Mouse (Mus musculus) heart, adult 2 months (tissue): ENCODE measurements at regions not wholly inside any gene's neighbourhood (a gene's known extent, or its start where the extent isn't known, plus 50 kb on each side); places are given as distances from the start of the nearest gene placed in this dataset.

ENCODE experiments used
- DNase-seq, 2 experiments: peaks; one replicate each; pipeline ENCODE4 v3.0.0; 2021
- H3K27ac ChIP-seq: fragments of 200-600 bp; 2 replicates; pipeline ENCODE4 v1.8.1; 2022
- H3K27me3 ChIP-seq: fragments of 200-500 bp; 2 replicates; pipeline ENCODE4 v1.6.1; 2012; ENCODE audit warnings: mild to moderate bottlenecking, low read length, inconsistent platforms, mixed read lengths; ENCODE audit not compliant: control insufficient read depth, insufficient read depth
- H3K36me3 ChIP-seq: fragments of 200-500 bp; 2 replicates; pipeline ENCODE4 v1.6.1; 2012; ENCODE audit warnings: low read length, inconsistent platforms; ENCODE audit not compliant: control insufficient read depth, insufficient read depth
- H3K4me1 ChIP-seq: fragments of 200-500 bp; 2 replicates; pipeline ENCODE4 v1.6.1; 2011; ENCODE audit warnings: low read length; ENCODE audit not compliant: control insufficient read depth, insufficient read depth
- H3K4me3 ChIP-seq: fragments of 200-600 bp; 2 replicates; pipeline ENCODE4 v1.8.1; 2022
- H3K79me2 ChIP-seq: fragments of 200-500 bp; replicated peaks from 2 replicates; pipeline ENCODE4 v1.6.1; 2012; ENCODE audit warnings: mild to moderate bottlenecking, inconsistent platforms, low read length, moderate library complexity, mixed read lengths; ENCODE audit not compliant: control insufficient read depth, insufficient read depth
- H3K9ac ChIP-seq: fragments of 200-500 bp; 2 replicates; pipeline ENCODE4 v1.6.1; 2012; ENCODE audit warnings: low read depth, mild to moderate bottlenecking, control low read depth, inconsistent platforms, low read length, mixed read lengths
- CTCF ChIP-seq: fragments of 200-600 bp; IDR thresholded peaks from 2 replicates; pipeline ENCODE4 v1.8.1; 2022; ENCODE audit warnings: antibody characterized with exemption, mild to moderate bottlenecking, moderate library complexity
- EP300 ChIP-seq: fragments of 200-500 bp; IDR thresholded peaks from 2 replicates; pipeline ENCODE4 v1.6.1; 2011; ENCODE audit warnings: low read depth, low read length, control low read depth; ENCODE audit not compliant: insufficient read depth
- POLR2A ChIP-seq: fragments of 200-500 bp; IDR thresholded peaks from 2 replicates; pipeline ENCODE4 v1.6.1; 2011; ENCODE audit warnings: mild to moderate bottlenecking, low read depth, low read length, control low read depth; ENCODE audit not compliant: insufficient read depth
- WGBS: fragments of 180-500 bp; shearing (Covaris S2); methylation state at CpG from one replicate; pipeline ENCODE4 v1.1.7; 2018; 5-methylcytosine and 5-hydroxymethylcytosine counted together
- intact Hi-C: fragments of 180-260 bp; cut with DNase I; formaldehyde crosslinking; loops from one replicate; pipeline ENCODE4 v1.15.1; 2025

DNA sequence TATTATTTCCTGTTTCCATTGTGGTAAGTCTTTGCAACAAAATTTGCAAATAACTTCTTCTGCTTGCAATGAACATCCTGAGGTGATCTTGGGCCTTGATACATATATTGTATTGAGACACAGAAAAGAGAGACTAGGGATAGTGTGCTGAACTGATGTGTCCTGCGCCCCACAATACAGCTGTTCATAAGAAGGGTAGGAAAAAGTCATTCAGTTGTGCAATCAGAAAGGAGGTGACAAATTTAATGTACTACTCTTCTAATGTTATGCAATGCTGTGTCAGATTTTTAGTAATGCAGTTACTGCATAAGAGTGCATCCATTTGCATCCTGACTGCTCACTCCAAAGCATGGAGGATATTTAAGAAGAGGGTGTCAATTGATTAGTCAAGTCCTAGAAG, 543.5 kb downstream of the Flrt2 start:
- H3K27me3 ChIP-seq = no peaks in the 10 kb centered on the region
- H3K9ac ChIP-seq = no peak overlapping the region
- TF ChIP-seq POLR2A (no peak), EP300 (no peak), CTCF (no peak)
- no peak for DNase-seq
- H3K79me2 ChIP-seq = no peaks in the 10 kb centered on the region
- H3K27ac ChIP-seq = no peak overlapping the region
- H3K4me3 ChIP-seq = no peak overlapping the region
- intact Hi-C loops = no loop called here
- WGBS = 85% methylated on average over 1 of the region's 1 CpGs
- H3K4me1 ChIP-seq = no peaks in the 10 kb centered on the region
- no peaks in the 10 kb centered on the region for H3K36me3 ChIP-seq

DNA sequence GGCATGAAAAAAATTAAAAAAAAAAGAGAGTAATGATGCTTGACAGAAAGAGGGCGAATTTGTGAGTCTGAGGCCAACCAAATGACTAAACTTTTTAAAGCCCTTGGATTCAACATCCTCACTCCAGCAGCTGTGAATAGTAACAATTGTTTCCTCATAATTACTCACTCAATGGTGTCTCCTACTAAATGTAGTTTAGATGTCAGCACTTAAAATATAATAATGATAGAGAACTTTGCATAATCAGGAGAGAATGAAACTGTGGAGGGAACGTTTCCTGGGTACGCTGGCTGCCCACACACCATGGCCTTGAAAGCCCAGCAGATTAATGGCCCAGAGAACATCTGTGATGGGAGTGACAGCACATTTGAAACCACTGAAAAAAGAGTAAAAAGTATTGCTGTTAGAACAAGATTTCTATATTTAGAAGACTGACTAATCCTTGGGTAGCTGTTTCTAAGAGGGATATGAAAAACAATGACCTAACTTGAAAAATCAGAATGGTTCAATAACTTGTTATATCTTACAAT, 544.0 kb downstream of the Flrt2 start:
- no peaks in the 10 kb centered on the region for H3K36me3 ChIP-seq
- intact Hi-C loops = no loop called here
- DNase-seq = no peak
- H3K4me3 ChIP-seq = no peak overlapping the region
- no peak overlapping the region for H3K9ac ChIP-seq
- no peaks in the 10 kb centered on the region for H3K4me1 ChIP-seq
- no peak overlapping the region for H3K27ac ChIP-seq
- H3K79me2 ChIP-seq = no peaks in the 10 kb centered on the region
- H3K27me3 ChIP-seq = no peaks in the 10 kb centered on the region
- 55% methylated on average over 3 of the region's 3 CpGs for WGBS
- TF ChIP-seq EP300 = no peak
- TF ChIP-seq POLR2A = no peak
- TF ChIP-seq CTCF = no peak

DNA sequence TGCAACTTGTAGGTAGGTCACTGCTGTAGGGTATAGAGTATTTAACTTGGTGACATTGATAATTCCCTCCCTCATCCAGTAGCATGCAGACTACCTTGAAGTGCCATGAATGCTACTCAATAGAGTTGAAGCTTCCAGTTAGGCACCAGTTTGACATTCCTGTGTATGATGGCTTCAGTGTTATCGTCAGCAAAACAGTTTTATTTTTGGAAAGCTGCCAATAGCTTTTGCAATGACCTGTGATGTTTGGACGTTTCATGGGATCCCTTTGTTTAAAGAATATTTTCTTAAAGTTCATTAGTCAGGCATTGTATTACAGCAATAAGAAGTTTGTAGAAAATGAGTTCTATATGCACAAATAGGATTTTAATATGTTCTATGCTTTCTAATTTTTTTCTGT, 547.6 kb downstream of the Flrt2 start:
- Histone ChIP-seq H3K27ac (no peak overlapping the region), H3K4me1 (no peaks in the 10 kb centered on the region), H3K27me3 (no peaks in the 10 kb centered on the region), H3K36me3 (no peaks in the 10 kb centered on the region), H3K9ac (no peak overlapping the region), H3K4me3 (no peak overlapping the region), H3K79me2 (no peaks in the 10 kb centered on the region)
- WGBS = 5% methylated on average over 2 of the region's 2 CpGs
- no peak for DNase-seq
- no peak for TF ChIP-seq EP300
- no peak for TF ChIP-seq CTCF
- no peak for TF ChIP-seq POLR2A
- intact Hi-C loops = no loop called here

DNA sequence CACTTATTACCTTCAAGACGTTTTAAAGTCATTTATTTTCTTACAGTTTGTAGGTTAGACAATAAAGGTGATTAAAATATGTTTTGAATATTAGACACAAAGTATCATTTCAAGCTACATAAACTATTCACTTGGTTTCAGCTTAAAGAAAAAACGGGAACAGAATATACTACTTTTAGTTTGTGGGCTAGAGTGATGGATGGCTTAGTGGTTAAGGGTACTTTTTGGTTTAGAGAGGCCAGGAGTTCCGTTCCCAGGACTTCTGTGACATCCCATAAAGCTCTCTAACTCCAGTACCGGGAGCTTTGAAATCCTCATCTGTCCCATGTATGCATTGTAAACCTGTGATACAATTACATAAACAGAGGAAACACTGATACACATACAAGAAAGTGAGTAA, 570.0 kb downstream of the Flrt2 start:
- intact Hi-C loops = no loop called here
- 54% methylated on average over 4 of the region's 4 CpGs for WGBS
- TF ChIP-seq POLR2A (no peak), CTCF (no peak), EP300 (no peak)
- Histone ChIP-seq H3K27ac (no peak overlapping the region), H3K4me1 (no peaks in the 10 kb centered on the region), H3K27me3 (no peaks in the 10 kb centered on the region), H3K79me2 (no peaks in the 10 kb centered on the region), H3K36me3 (no peaks in the 10 kb centered on the region), H3K4me3 (no peak overlapping the region), H3K9ac (no peak overlapping the region)
- no peak for DNase-seq

DNA sequence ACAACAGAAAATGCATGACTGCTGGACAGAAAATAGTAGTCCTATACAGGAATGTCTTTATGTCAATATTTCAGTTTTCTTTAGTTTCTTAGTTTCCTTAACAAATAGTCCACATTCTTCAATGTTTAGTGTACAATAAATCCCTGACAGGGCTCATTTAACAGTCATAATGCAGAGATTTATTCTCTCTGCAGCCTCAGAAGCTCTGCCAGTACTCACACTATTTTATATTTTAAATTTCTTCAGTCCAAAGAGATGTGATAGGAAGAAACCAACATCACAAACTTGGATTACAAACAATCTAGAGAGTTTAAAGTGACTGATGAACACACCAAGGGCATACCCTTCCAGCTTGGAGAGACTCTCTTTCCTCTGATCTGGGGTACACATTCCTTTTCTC, 583.9 kb downstream of the Flrt2 start:
- Histone ChIP-seq H3K4me3 (no peak overlapping the region), H3K36me3 (no peaks in the 10 kb centered on the region), H3K27ac (no peak overlapping the region), H3K4me1 (no peaks in the 10 kb centered on the region), H3K27me3 (no peaks in the 10 kb centered on the region), H3K9ac (no peak overlapping the region), H3K79me2 (no peaks in the 10 kb centered on the region)
- intact Hi-C loops = no loop called here
- TF ChIP-seq POLR2A = no peak
- TF ChIP-seq EP300 = no peak
- no peak for TF ChIP-seq CTCF
- DNase-seq = no peak

DNA sequence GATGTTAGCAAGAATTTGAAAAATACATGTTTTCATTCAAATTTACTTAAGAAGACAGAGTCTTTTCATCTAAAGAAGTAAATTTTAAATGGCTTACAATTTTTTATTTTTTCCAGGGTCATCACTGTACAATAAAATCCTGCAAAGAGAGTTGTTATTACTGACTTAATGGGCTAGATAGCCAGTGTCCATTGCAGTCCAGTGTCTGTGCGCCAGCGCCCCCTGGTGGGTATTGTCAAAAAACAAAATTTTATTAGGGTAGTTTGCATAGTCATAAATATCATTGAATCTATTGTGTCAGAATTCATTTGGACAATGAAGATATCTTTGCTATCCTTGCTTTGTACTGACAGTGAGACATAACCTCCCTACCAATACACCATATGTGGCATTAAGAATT, 619.1 kb downstream of the Flrt2 start:
- intact Hi-C loops = no loop called here
- peak in 1 of 2 experiments; percentile 32 for DNase-seq
- 5% methylated on average over 2 of the region's 2 CpGs for WGBS
- H3K4me3 ChIP-seq = no peak overlapping the region
- no peaks in the 10 kb centered on the region for H3K36me3 ChIP-seq
- H3K27me3 ChIP-seq = no peaks in the 10 kb centered on the region
- H3K9ac ChIP-seq = no peak overlapping the region
- no peak overlapping the region for H3K27ac ChIP-seq
- TF ChIP-seq CTCF (peak; percentile 76), EP300 (no peak)
- H3K4me1 ChIP-seq = no peaks in the 10 kb centered on the region
- H3K79me2 ChIP-seq = no peaks in the 10 kb centered on the region
